Mouse (Mus musculus) cerebellum, adult 9-11 months (tissue): ENCODE measurements at regions not wholly inside any gene's neighbourhood (a gene's known extent, or its start where the extent isn't known, plus 50 kb on each side); places are given as distances from the start of the nearest gene placed in this dataset.

Experiments
- DNase-seq: peaks from one replicate; pipeline ENCODE4 v3.0.0; 2022

DNA sequence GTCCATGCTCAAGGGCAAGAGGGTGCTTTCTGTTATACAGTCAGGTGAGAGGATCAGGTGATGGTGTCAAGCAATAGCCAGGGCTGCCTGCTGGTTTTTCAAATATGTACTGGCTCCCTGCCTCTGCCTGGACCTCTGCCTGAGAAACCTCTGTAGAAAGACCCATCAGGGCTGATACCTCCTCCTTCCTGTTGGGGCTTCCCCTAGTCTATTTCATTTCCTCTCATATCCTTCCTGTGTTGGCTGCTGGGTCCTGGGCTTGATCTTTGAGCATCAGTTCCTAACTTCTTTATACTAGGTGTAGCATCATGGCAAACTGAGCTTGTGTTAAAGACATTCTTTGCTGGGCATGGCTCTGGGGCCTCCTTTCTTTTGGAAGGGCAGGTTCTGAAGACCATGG, 89.5 kb downstream of the Tmem38b start:
- no peak for DNase-seq

DNA sequence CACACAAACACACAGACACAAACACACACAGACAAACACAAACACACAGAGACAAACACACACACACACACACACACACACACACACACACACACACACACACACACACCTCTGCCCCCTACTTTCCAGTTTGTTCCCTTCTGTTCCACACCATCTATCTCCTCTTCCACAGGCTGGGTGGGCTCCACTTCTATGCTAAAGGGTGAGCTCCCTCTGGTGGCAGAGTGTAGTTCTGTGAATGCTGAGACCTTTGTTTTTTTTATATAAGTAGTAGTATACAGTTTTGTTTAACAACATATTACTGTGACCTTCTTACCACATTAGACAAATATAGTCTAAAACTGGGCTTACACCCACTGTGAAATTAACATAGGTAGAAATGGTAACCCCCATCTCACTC, 93.3 kb downstream of the Tmem38b start:
- no peak for DNase-seq

DNA sequence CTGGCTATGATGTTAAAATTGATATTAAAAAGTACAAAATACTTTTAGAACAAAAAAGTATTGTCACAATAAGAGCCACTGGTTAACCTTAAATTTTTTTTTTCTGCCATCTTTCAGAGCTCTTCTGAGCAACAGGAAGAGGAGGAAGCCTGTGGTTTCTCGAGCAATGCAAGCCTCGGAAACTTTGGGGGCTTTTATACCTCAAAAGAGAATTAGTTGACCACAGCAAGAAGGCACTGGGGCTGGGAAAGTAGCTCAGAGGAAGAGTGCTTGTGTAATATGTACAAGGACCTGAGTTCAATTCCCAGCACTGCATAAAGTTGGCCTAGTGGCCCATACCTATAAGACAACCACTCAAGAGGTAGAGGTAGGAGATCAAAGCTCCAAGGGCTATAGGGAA, 94.7 kb downstream of the Tmem38b start:
- DNase-seq, result no peak

DNA sequence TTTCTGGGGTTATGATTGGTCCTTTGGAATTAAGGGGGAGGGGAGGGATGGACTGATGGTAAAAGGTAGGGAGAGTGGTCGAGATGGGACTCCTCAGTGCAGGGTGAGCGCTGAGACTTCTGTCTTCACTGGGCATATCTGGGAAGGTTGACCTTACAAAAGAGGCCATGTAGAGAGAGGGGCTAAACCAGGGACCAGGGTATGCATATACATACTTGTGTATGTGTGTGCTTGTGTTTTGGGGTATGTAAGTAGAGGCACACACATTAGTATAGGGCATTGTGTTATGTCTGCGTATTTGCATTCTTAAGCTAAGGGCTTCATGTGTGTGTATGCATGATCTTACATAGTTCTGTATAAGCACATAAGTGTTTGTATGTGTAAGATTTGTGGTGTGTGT, 105.2 kb downstream of the Tmem38b start:
- DNase-seq, result no peak

DNA sequence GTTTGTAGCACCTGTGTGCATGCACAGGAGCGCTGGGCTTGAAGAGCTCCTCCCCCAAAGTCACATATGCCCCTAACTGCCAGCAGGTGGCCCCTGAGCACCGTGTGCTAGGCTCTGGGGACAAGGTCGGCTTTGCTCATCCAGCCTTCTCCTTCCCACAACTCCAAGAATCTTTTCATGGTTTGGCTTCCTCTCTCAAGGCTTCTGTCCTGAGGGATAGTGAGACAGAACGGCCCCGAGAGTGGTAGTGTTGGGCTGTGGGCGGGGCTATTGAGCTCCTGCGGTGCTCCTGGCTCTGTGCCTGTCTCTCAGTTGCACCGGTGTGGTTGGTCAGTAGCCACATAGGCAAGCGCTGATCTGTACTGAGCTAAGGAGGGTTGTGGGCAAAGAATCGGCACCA, 105.7 kb downstream of the Tmem38b start:
- DNase-seq, result peak; percentile 3

DNA sequence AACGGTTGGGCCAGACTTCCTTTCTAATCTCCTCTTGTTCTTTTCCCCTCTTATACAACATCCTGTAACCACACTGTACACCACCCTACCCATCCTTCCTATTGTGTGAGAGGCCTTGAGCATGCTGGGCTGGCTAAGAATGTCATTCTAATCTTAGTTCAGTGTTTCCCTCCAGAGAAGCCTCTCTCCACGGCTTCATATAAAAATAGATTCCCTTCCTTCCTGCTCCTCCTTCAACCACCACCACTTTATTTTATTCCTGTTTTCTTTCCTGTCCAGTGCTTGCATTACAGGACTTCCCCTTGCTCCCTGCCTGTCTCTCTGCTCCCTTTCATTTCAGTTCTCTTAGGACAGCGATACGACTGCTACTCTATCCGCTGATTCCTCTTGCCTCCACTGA, 109.5 kb downstream of the Tmem38b start:
- no peak for DNase-seq

DNA sequence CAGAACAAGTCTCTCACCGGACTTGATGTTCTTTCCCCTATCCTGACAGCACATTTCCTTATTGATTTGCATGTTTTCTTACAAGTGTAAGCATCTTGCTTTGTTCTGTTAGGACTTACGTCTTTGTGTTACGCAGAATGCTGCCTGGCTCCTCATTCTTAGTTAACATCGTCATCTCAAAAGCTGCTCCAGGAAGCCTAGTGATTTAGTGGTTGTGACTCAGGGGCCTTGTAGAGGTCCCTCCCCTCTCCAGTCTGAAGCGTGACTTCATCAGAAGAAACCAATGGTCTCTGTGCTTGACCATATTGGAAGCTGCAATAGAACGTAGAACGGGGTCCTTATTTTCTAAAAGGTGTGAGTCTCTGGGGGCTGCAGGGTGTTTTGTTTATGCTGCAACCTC, 122.9 kb downstream of the Tmem38b start:
- DNase-seq, result no peak

DNA sequence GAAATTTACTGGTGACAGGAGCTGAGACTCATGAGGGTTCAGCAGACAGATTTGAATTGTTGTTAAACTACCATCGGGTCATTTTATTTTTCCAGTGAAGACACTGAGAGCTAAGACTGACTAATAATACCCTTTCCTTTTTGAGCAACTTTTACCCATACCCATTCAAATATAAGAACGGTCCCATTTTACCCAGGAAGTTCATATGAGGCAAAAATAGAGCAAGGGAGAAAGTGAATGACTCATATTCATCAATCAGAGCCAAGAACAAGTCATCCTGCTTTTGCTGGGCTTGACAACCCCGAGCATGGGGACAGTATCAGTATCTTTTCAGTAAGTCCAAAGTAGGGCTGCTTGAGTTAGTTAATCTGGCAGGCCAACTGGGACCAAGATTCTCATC, 123.3 kb downstream of the Tmem38b start:
- no peak for DNase-seq

DNA sequence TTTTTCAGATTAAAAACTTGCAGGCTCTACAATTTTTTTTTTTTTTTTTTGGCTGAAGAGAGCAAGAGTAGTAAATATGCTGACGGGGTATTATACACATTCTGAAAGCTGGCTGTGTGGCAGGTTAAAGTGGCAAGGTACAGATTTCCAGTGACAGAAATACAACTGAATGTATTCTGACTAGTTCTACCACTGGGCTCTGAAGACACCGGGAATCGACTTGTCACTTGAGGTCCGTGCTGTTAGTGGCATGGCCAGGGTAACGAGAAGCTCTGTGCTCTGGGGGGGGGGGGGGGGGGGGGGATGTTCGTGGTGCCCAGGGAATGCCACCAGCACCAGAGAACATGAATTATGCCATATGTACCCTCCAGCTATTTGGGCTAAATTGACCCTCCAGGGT, 124.7 kb downstream of the Tmem38b start:
- DNase-seq, result no peak

DNA sequence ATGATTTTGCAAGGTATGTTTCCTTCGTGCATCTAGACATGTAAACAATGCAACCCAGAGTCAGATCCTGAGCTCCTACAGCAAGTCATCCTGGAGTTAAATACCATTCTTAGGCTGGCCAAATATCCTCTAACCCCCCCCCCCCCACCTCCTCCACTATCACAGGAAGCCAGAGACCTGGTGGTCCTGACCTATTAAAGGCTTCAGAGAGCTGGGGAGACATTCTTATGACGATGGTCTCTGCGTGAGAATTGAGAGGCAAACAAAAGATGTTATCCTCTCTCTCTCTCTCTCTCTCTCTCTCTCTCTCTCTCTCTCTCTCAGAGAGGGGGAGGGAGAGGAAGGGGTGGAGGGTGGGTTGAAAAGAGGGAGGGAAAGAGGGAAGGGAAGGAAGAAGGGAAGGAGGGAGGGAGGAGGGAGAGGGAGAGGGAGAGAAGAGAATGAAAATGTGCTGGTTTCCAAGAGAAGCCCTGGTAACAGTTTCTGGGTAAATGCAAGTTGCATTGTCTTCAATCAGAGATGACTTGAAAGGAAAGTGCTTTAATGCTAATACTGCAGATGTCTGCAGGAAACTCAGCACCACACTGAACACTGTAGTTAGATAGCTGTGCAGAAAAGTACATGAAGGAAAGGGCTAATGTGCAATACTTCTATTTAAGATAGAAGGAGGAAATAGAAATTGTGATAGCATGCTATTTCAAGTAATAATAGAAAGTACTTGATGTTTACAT, 125.3 kb downstream of the Tmem38b start:
- no peak for DNase-seq

DNA sequence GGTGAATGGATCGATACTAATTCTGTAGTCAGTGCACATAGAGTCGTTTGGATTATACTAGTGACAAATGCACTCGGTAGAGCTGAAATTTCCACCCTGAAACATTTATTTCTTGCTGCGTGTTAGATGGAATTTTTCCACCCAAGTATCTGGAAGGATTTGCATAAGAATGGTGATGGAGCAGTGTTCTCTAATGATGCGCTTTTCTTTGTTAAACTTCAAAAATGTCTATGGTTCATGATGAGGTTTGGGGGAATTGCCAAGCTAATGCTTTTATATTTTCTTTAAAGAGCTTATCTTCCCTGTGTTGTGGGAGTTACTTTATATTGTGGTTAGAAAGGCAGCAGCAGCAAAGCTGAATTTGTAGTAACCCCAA, 125.9 kb downstream of the Tmem38b start:
- no peak for DNase-seq

DNA sequence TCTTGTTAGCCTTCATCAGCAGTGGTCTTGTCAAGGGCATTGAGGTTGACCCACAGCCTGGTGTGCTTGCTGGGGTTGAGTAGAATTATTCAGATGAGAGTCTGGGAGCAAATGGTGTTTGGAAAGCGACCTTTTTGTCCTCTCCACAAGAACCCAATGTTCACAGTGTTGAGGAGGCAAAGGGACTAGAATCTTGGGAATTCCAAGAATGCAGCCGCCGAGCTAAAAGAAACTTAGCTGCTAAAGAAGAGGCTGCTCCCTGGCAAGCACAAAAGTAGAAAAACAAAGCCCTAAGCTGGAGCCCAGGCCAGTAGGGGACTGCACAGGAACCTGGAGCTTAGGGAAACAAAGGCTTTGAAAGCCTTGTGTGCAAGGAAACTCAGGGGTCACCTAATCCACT, 126.4 kb downstream of the Tmem38b start:
- no peak for DNase-seq

DNA sequence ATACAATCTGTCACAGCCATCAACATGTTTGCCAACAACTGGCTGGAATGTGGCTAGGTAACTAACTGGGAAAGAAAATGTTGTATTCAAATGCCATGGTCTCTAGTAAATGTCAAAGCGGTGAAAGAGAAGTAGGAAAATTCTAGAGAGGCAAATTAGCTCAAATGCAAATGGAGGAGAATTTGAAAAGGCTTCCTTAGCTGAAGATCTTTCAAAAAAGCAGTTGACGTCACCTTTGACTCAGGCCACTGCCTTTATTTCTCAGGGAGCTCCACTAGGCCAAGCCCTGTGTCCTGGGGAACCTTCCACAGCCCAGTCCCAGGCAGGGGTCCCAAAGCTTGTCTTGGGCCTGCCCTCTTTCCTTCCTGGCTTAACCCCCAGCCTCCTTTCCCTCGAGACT, 136.6 kb downstream of the Tmem38b start:
- DNase-seq, result no peak

DNA sequence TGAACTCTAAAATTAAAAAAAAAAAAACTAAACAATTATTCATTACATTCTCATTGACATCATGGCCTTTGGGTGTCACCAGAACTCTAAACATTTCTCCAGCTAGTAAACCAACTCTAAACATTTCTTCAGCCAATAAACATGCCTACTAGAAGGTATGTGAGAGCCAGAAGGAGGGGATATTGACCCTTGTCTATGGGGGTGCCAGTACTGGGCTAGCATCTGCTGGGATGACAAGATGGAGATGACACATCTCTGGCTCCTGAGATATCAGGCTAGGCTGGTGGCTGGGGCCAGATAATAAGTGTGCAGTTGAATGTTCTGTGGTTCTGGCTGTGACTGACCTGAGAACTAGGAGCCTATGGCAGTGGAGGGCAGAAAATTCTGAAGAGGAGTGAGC, 144.6 kb downstream of the Tmem38b start:
- no peak for DNase-seq

DNA sequence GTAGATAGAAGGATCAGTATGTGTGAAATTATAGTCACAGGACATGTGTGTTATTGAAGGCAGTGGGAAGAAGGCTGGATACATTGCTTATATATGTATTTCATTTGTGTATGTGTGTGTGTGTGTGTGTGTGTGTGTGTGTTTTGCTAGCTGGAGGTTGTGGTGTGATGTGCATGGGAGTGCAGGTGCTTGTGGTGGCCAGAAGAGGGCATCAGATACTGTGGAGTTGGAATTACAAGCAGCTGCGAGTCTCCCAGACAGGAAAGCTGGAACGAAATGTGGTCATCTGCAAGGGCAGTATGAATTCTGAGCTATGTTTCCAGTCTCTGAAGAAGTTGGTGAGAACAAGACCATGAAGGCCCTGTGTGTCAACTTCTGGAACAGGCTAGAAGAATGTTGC, 145.1 kb downstream of the Tmem38b start:
- no peak for DNase-seq

DNA sequence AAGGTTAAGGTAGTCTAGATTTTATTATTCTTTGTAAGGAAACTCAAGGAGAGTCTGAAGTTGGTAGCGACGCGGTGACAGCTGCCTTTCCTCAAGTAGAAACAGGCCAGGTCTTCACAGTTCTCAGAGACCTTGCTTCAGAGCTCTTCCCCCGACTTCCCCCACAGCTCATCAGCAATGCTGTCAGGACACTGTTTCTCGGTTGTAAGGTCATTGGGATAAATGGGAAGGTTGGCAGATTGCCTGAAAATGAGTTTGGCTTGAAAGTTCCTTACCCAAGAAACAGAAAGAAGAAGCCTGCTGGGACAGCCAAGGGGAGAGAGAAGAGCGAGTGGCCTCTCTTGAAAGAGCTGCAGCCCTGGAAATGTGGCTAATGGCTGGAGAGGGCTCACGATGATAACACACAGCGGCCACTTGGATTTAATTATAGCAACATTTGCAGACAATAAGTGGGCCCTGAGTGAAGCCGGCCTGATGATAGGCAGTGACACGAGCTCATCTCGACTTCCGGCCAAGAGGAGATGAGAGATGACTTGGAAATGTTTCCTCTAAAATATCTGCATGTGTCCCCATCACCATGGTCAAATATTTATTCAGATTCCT, 150.3 kb downstream of the Tmem38b start:
- DNase-seq, result peak; percentile 10

DNA sequence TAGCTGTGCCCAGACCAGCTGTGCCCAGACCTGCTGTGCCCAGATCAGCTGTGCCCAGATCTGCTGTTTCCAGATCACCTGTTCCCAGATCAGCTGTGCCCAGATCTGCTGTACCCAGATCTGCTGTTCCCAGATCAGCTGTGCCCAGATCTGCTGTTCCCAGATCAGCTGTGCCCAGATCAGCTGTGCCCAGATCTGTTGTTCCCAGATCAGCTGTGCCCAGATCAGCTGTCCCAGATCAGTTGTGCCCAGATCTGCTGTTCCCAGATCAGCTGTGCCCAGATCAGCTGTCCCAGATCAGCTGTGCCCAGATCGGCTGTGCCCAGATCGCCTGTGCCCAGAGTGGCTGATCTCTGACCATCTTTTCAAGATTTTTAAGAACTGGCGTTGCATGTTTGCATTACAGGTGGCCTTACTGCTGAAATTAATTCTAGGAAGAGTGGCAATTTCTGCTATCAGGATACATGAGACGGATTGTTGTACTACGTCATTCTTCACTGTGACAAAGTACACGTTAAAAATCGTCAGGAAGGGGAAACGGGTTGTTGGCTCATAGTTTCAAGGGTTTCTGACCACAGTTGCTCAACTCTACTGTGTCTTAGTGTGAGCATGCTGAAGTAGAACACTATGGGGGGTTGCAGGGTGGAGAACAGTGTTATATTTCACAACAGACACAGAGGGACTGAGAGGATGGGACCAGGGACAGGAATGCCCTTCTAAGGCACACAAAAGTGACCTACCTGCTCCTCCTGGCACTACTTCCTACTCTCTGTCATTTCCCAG, 160.9 kb downstream of the Tmem38b start:
- no peak for DNase-seq

DNA sequence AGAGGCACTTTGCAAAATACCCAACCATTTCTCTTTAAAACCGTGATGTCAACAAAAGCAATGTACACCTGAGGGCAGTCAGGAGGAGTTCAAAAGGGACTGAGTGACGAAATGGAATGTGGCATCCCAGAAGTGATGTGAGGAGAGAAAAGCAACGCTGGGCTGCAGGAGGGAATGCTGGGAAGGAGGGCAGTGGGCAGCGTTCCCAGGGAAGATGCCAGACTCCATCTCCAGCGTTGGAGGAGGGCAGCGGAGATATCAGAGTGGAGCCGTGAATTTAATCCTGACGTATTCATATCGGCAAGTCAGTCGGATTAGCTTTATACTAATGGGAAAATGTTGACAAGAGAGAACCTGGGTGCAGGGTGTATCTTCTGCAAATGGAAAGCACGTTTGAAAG, 161.7 kb downstream of the Tmem38b start:
- DNase-seq, result peak; percentile 4

DNA sequence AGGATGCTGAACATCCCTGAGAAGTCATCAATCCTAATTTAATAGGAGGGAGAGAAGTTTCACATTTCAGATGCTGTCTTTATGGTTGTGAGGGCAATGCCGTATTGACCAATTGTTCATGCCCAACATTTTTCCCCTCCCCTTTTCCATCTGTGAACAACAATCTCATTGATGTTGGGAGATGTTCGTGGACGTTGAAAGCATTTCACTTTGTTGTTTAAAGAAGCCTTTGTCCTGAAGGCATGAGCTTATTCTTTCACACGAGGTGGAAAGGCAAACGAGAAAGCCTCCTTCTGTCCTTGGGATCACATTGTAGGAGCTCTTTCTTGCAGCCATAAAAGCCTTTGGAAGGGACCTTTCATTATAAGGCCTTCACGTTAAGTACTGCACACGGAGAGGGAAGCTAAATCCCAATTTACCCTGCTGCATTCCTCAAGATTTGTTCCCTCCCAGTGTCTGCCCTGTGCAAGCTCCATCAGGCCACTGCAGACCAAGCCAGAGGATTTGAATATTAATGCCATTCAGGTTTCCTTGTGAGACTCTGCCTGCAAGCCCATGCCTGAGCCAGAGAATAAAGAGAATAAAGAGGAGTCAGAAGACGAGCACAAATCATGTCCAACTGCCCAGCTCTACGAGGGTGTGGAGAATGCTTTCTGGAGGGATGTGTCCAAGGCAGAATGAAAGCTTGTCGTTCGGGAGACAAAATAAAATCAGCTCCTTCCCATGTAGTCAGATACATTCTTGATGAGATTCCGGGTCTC, 195.4 kb downstream of the Tmem38b start:
- DNase-seq, result no peak

DNA sequence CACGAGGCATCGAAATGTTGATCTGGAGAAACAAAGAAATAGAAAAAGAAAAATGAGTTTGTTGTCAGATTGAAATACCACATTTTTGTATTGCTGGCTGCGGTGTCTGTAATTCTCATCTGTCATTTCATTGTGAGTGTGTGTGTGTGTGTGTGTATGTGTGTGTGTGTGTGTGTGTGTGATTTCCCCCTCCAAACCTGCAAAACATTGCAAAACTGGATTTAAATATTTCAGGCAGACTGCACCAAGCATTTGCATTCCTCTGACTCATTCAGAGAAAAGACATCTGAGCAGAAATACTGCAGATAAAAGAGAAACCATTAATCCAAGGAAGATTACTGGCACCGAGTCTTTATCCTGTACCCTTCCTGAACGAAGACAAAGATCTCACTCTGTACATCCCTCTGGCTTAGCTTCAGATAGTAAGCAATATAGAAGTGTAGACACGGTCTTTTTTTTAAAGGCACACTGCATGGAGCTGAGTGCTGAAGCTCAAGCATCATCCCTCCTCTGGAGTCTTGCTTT, 196.1 kb downstream of the Tmem38b start:
- no peak for DNase-seq

DNA sequence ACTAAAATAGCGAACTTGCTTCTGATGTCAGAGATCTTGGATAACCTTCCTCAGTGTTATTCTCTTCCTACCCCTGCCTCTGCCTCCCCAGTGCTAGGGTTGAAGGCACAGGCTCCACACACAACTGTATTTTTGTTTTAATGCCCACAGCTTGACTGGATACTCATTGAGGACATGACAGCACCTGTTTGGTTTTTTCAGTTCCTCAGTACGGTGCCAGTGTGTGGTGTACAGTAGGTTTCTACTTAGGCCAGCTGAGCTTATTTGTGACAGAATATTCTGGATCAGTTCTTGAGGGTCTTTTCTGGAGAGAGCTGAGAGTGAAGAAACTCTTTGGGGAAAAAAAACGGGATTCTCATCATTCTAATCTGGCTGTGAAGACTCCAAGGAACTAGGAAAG, 201.1 kb downstream of the Tmem38b start:
- no peak for DNase-seq

DNA sequence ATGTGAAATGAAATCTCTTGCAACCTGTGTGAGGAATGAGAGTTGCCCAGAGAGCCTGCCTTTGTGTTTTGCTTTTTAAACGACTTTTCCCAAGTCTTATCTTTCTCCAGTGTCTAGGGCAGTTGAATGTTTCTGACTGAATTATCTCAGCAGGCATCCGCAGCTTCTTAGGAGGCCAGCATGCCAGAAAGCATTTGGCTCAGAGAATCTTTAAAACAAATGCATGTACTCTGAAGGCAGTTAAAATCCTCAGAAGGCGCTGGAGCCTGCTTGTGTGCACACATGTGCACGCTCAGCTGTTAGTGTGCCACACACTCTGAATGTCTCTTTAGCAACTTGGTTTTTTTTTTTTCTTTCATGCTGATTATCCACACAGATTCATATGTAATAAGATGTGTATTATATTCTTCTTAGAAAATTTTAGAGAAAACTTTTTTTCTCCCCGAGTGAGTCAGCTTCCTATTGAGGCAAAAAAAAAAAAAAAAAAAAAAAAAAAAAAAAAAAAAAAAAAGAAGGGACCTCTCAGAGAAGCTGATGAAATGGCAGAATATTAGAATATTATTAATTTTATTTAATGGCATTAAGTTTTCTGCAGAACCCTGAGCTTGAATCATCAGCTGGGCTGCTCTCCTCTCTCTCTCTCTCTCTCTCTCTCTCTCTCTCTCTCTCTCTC, 201.9 kb downstream of the Tmem38b start:
- DNase-seq, result no peak
